Mouse (Mus musculus) inflammation-experienced regulatory T-cells (primary cell): ENCODE data around the gene Olfr635. TPM values are rescaled to one million over a fixed set of nuclear protein-coding genes. Genes with fewer than 3 reads are reported as not detected.

Source experiments
- polyA plus RNA-seq, 2 experiments: library from polyadenylated mRNA; unstranded; fragments of 100-300 nt; shearing (Covaris generic); gene quantifications; one replicate each; pipeline ENCODE4 v1.2.1; 2017

Gene Olfr635
- polyA plus RNA-seq: under 1 TPM; 0.06 to 0.16 TPM

DNA sequence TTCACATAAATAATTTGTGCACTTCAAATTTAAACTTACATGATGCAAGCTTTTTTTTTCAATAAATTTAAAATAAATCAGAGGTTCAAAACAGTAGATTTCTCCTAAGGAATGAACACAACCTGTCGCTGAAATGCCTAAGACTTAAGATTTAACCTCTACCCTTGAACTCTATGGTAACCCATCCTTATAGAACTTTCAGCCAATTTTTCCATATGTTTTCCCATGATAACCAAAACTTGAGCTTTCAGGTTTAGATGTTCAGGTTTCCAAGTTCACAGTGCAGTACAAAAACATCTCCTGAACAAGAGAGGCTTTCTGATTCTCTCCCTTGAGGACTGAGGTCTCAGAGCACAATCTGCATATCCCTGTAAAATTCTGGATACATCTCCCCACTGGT, at the start of gene Olfr635:
TSS of gene Olfr635 (plus strand) at position 301 of the 400 bp plus-strand sequence.

DNA sequence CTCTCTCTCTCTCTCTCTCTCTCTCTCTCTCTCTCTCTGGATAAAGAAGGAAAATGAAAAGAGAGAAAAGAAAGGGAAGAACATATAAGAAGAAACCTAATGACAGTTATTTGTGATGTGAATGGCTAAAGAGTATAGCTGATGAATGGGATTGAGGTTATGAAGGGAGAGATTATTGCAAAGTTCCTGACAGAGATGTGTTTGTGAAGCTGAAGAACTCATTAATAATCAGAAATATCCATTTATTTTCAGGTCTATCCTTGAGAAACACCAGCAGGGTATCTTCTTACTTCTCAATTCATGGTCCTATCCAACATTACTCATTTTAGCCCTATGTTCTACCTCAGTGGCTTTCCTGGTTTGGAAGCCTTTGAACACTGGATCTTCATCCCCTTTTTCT, 42.4 kb upstream of the Olfr635 start, which contains the start of gene Olfr631:
TSS of gene Olfr631 (plus strand) at position 301 of the 400 bp plus-strand sequence.

DNA sequence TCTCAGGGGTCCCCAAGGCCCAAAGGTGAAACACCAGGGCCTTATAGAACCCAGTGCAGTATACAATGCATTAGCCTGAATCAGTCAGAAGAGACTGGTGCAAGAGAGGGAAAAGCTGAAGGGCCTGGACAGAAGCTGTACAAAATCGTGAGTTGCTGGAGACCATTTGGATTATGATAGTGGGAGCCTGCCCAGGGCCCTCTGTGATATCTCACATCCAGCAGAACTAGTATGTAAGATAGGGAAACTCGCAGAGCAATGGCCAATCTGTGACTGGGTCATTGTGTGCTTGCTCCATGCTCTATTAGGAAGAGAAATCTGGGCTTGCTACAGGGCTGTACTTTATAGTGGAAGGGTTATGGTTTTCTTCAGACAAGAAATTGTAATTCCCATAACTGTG, 36.7 kb upstream of the Olfr635 start, which contains the start of gene Olfr632:
TSS of gene Olfr632 (plus strand) at position 84 of the 400 bp plus-strand sequence.

GRCm38 (mm10) chr7:103944137-103944536, 26.8 kb upstream of the Olfr635 start, which contains the start of gene Olfr633:
Gene Olfr633, plus strand, starts transcription at chr7:103944437.

GRCm38 (mm10) chr7:103998446-103998845, 27.5 kb downstream of the Olfr635 start, which contains the start of gene Olfr638:
Gene Olfr638, plus strand, starts transcription at chr7:103998746.

GRCm38 (mm10) chr7:104017203-104017602, 46.3 kb downstream of the Olfr635 start, which contains the start of gene Olfr639:
Gene Olfr639, minus strand, starts transcription at chr7:104017303.

GRCm38 (mm10) chr7:104025473-104025872, 54.5 kb downstream of the Olfr635 start, which contains the start of gene Olfr640:
Gene Olfr640, minus strand, starts transcription at chr7:104025573.

GRCm38 (mm10) chr7:104035145-104035544, 64.2 kb downstream of the Olfr635 start, which contains the start of gene Olfr641:
Gene Olfr641, plus strand, starts transcription at chr7:104035445.

Other genes starting within 250 kb of the Olfr635 start
- gene Olfr628, start 240.8 kb upstream of the Olfr635 start, polyA plus RNA-seq: not detected
- gene Olfr629, start 226.2 kb upstream of the Olfr635 start, polyA plus RNA-seq: not detected
- not detected for gene Olfr630, start 213.8 kb upstream of the Olfr635 start, polyA plus RNA-seq
- gene Olfr69, start 199.6 kb upstream of the Olfr635 start, polyA plus RNA-seq: not detected
- not detected for gene Olfr68, start 191.5 kb upstream of the Olfr635 start, polyA plus RNA-seq
- not detected for gene Olfr67, start 179.3 kb upstream of the Olfr635 start, polyA plus RNA-seq
- 10 to 100 TPM in 1 of 2 experiments, under 1 TPM in 1; 0.96 to 10.7 TPM for gene Hbb-bt, start 157.2 kb upstream of the Olfr635 start, polyA plus RNA-seq
- 10 to 100 TPM; 11.6 to 54.5 TPM for gene Hbb-bs, start 143.1 kb upstream of the Olfr635 start, polyA plus RNA-seq
- gene Hbb-bh2, start 130.6 kb upstream of the Olfr635 start, polyA plus RNA-seq: 1 to 10 TPM in 1 of 2 experiments, under 1 TPM in 1; 0.29 to 2.1 TPM
- gene Hbb-bh1, start 128.0 kb upstream of the Olfr635 start, polyA plus RNA-seq: 1 to 10 TPM; 1.6 to 7.8 TPM
- under 1 TPM in 1 of 2 experiments, not detected in 1; 0.77 TPM for gene Hbb-y, start 117.9 kb upstream of the Olfr635 start, polyA plus RNA-seq
- not detected for gene Olfr66, start 84.9 kb upstream of the Olfr635 start, polyA plus RNA-seq
- under 1 TPM; 0.05 to 0.42 TPM for gene Olfr64, start 76.7 kb upstream of the Olfr635 start, polyA plus RNA-seq
- not detected for gene Olfr65, start 67.7 kb upstream of the Olfr635 start, polyA plus RNA-seq
- gene Olfr631, start 42.3 kb upstream of the Olfr635 start, polyA plus RNA-seq: not detected
- not detected for gene Olfr632, start 36.8 kb upstream of the Olfr635 start, polyA plus RNA-seq
- not detected for gene Olfr633, start 26.7 kb upstream of the Olfr635 start, polyA plus RNA-seq
- gene Olfr638, start 27.6 kb downstream of the Olfr635 start, polyA plus RNA-seq: not detected
- gene Olfr639, start 46.2 kb downstream of the Olfr635 start, polyA plus RNA-seq: under 1 TPM; 0.04 to 0.12 TPM
- gene Olfr640, start 54.4 kb downstream of the Olfr635 start, polyA plus RNA-seq: not detected
- gene Olfr641, start 64.3 kb downstream of the Olfr635 start, polyA plus RNA-seq: not detected
- gene Olfr642, start 81.5 kb downstream of the Olfr635 start, polyA plus RNA-seq: under 1 TPM in 1 of 2 experiments, not detected in 1; 0.06 TPM
- under 1 TPM; 0.05 to 0.47 TPM for gene 4930516K23Rik, start 90.3 kb downstream of the Olfr635 start, polyA plus RNA-seq
- gene Olfr644, start 100.7 kb downstream of the Olfr635 start, polyA plus RNA-seq: under 1 TPM in 1 of 2 experiments, not detected in 1; 0.17 TPM
- gene Olfr645, start 114.3 kb downstream of the Olfr635 start, polyA plus RNA-seq: under 1 TPM in 1 of 2 experiments, not detected in 1; 0.29 TPM
- under 1 TPM in 1 of 2 experiments, not detected in 1; 0.31 TPM for gene Olfr646, start 133.7 kb downstream of the Olfr635 start, polyA plus RNA-seq
- gene Ubqln5, start 158.7 kb downstream of the Olfr635 start, polyA plus RNA-seq: not detected
- gene Olfr643, start 166.3 kb downstream of the Olfr635 start, polyA plus RNA-seq: not detected
- not detected for gene Ubqln3, start 172.1 kb downstream of the Olfr635 start, polyA plus RNA-seq
- not detected for gene Ubqlnl, start 179.4 kb downstream of the Olfr635 start, polyA plus RNA-seq
- under 1 TPM in 1 of 2 experiments, not detected in 1; 0.07 TPM for gene Olfm5, start 193.7 kb downstream of the Olfr635 start, polyA plus RNA-seq
- under 1 TPM in 1 of 2 experiments, not detected in 1; 0.10 TPM for gene Olfr648, start 212.2 kb downstream of the Olfr635 start, polyA plus RNA-seq
- gene Olfr649, start 224.8 kb downstream of the Olfr635 start, polyA plus RNA-seq: not detected
- 1 to 10 TPM; 2.7 to 3.6 TPM for gene Trim6, start 247.6 kb downstream of the Olfr635 start, polyA plus RNA-seq